Mouse (Mus musculus): ENCODE data around the gene Ttll1.

The Ttll1 gene

GRCm38 (mm10) chr15:83455034-83455433 lies 55.7 kb downstream of the Ttll1 start:
- DNase-seq (ENCODE audit: low read depth): no peak

DNA sequence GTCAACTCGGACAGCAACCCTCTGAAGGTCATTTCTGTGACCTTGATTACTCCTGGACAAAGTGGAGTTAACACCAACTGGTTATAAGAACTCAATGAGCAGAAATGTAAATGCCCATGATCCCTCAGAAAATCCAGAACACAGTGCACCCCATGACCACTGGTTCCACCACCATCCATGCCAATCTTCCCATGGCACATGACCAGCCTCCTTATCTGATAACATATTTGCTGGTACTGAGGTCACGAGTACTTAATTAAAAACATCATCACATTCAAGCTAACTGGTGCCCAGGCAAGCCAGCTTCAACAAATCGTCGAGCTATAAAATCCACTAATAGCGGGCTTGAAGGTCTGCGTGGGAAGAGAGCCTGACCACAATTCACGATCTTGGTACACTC lies 56.3 kb downstream of the Ttll1 start:
- DNase-seq (ENCODE audit: low read depth): no peak

DNA sequence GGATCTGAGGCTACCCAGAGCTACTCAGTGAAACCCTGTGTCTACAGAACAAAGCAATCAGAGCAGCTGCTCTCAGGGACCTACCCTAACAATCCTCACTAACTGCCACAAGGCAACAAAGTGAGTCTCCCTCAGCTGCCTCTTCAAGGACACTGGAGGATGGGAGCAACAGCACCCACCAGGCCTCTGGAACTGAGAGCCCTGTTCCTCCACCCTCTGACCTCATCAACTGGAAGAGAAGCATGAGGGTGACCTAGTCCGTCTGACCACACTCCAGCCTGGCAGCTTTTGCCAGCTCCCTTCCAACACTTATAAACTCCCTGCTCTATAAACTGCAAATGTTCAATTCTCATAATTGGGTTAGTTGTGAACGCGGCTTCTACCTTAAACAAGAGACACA lies 56.8 kb downstream of the Ttll1 start:
- no peak for DNase-seq (ENCODE audit: low read depth)

- DNase-seq (ENCODE audit: low read depth): no peak
Measured at GRCm38 (mm10) chr15:83452219-83452760, 58.4 kb downstream of the Ttll1 start.

DNA sequence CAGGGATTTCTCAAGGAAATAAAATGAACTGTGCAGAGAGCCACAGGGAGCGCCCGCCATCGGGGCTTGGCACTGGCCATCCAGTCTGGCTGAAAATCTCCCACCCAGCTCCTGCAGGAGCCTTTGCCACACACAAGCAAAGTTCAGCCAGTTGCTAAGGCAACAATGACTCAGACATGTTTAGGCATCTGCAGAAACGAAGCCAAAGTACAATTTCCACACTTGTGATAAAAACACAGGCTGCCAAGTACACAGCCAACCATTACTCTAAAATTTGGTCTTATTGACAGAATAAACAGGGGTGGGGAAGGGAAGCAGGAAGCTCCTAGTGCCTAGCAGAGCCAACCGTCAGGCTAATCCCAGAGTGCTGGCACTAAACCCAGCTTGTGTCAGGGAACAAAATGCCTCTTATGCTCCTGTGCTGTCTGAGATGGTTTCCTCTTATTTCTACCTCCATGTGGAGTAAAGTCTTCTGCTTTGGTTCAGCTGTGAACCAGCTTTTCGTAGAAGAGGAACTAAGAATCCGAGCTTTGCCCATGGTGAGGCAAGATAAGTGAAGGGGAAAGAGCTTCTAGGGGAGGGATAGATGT lies 59.0 kb downstream of the Ttll1 start:
- no peak for DNase-seq (ENCODE audit: low read depth)

GRCm38 (mm10) chr15:83450007-83450406 lies 60.7 kb downstream of the Ttll1 start:
- no peak for DNase-seq (ENCODE audit: low read depth)

- DNase-seq (ENCODE audit: low read depth): no peak
Measured at GRCm38 (mm10) chr15:83448646-83449045, 62.0 kb downstream of the Ttll1 start.

DNA sequence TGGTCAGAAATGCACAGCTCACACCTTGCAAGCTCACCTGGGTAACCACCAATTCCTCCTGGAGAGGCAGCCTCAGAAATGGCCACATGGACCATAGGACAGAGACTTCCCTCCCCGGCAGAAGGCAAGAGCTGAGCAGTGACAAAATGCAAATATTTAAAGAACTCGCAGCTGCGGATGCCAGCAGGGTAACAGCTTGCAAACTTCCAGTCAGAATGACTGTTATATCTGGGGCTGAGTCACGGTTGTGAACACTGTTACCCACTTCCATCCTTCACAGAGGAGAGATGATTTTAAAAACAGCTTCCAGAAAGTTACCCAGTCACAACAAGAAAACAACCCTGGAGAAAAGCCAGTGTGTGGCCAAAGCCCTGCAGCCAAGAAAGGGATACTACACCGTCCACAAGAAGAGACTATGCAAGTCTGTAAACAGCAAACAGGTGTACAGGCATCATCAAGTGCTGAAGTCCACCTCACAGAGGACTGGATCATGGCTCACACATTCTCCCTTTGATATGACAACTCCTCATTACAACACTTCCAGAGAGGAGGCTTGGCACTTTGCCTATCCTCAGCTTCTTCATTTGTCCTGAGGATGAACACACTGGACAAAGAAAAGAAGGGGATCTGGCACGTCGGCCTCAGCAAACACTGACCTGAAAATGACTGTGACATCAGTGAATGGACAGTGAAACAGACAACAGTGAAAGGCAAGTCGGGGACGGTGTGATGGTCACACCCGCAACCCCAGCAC lies 62.7 kb downstream of the Ttll1 start:
- no peak for DNase-seq (ENCODE audit: low read depth)

DNA sequence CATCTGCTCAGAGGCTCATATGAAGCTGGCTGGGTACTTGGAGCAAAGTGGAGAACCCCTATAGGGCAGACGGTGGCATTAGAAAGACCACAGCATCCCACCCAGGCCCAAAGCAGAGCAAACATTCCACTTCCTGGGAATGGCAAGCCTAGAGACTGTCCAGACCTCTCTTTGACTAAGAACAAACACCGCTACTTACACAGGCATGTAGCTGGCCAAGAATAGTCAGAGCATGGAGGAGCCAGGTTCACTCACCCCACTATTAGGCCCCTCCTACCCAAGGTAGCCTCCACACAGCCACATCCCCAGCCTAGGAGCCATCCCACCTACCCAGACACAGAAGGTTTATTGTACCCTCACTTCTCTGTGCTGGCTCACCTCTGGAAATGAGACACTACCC lies 64.8 kb downstream of the Ttll1 start:
- DNase-seq (ENCODE audit: low read depth): no peak

- DNase-seq (ENCODE audit: low read depth): no peak
Measured at GRCm38 (mm10) chr15:83445383-83445782, 65.3 kb downstream of the Ttll1 start.

DNA sequence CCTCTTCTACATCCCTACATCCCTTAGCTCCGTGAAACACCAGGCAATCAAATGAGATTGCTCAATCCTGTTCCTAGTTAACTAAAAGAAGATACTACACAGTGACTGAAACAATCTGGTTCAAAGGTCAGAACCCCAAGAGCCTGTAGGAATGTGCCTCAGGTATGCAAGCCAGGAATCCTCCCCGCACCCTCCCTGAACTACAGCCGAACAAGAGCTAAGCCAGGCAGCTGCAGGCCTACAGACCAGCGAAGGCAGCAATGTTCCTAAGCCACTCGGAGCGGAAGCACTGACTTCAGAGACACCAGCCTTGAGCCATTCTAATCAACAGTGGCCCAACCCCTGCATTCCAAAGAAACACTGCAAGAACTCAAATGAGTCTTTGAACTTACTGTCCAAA lies 66.3 kb downstream of the Ttll1 start:
- DNase-seq (ENCODE audit: low read depth): no peak

GRCm38 (mm10) chr15:83442495-83443037 lies 68.1 kb downstream of the Ttll1 start:
- no peak for DNase-seq (ENCODE audit: low read depth)

GRCm38 (mm10) chr15:83440726-83441125 lies 70.0 kb downstream of the Ttll1 start:
- no peak for DNase-seq (ENCODE audit: low read depth)

- DNase-seq (ENCODE audit: low read depth): no peak
Measured at GRCm38 (mm10) chr15:83436541-83436940, 74.2 kb downstream of the Ttll1 start.

DNA sequence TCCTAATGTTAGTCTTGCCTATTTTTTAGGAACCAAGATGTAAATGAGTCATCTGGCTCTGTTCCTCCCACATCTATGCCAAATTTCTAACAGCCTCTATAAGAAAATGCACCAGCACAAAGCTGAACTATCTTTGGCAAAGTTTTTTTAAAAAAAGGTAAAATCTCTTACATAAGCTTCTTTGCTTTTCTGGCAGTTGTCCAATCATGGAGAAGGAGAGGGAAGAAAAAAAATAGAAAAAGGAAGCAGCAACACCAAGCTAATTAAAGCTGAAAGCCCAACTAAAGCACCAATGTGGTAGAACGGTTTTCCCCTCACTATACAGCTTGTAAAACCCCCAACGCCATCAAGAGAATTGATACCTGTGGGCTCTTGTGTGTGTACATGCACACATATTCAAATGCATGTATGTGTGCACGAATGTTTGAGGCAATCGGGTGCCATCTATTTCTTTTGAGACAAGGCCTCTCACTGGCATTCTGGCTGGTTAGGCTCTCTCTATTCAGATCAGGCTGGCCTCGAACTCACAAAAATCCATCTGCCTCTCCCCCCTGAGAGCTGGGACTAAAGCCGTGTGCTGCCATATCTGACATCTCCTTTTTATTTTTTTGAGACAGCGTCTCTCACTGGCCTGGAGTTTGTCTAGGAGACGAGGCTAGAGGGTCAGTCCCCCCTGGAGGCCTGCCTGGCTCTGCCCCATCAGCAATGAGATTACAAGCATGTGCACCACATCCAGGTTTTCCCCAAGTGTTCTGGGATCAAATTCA lies 75.2 kb downstream of the Ttll1 start:
- no peak for DNase-seq (ENCODE audit: low read depth)

- DNase-seq (ENCODE audit: low read depth): no peak
Measured at GRCm38 (mm10) chr15:83434692-83435091, 76.0 kb downstream of the Ttll1 start.
